Mouse (Mus musculus): ENCODE data around the gene Rhot1. TPM values are rescaled to one million over a fixed set of nuclear protein-coding genes. Genes with fewer than 3 reads are reported as not detected.
"Not testable (repeated sequence)": the region's sequence is repeated elsewhere in the genome, so short reads cannot be mapped to it uniquely, and the experiment has no call there.

Gene Rhot1
- total RNA-seq, 2 experiments from 2014 or later, result 59.0 to 64.3 TPM

DNA sequence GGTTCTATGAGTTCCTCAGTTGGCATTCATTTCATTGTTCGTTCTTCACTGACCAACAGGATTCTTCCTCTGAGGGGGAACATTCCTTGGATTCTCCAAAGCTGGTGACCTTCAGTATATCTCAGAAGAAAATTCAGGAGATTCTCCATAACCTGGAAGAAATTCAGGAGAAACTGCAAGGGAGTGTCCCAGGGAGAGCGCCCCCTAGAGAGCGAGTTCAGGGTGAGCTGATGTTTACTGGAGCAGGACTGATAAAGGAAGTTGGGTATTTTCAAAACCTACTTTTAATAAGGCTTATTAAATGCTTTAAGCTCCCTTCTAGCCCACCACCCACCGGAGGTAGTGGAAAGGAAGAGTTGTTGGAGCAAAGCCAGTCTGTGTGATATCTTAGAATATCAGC is 15.0 kb upstream of the Rhot1 start:
- no peak for DNase-seq

DNA sequence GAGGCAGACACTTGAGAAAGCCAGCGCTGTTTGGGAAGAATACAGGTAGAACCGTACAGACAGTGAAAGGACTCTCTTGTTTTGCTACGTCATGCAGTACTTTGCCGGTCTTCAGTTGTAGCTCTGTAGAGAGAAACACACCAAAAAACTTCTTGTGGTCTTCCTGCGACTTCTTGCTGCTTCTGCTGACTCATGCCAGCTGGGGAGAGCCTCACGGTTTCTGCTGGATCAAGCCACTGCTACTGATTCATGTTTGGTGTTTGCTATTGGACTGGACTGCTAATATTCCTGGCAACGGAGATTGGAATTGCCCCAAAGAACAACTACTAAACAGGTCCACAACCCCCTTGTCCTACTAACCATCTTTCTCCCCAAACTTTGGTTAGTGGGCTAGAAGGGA is 12.5 kb upstream of the Rhot1 start:
- no peak for DNase-seq

DNA sequence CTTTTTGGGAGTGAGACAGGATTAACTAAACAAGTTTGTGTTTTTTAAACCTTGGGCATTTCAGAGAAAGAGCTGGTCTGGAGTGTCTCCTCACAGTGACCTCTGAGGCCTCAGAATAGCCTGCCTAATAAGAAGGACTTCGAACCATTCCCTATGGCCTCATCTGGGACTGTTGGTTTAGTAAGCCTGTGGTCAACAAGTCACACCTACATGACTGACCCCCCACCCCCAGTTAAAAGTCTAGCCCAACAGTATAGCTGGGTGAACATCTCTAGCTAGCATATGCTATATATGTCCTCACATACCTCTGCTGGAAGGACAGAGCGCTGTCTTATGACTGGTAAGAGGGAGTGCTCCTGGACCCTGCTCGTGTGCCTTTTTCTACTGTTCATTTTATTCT is 9.5 kb upstream of the Rhot1 start:
- DNase-seq, result no peak

GRCm38 (mm10) chr11:80199773-80200172 is 9.0 kb upstream of the Rhot1 start:
- DNase-seq, result no peak

GRCm38 (mm10) chr11:80200326-80200725 is 8.5 kb upstream of the Rhot1 start:
- no peak for DNase-seq

GRCm38 (mm10) chr11:80202296-80202695 is 6.5 kb upstream of the Rhot1 start:
- DNase-seq, result no peak

GRCm38 (mm10) chr11:80204037-80204436 is 4.8 kb upstream of the Rhot1 start:
- no peak for DNase-seq

DNA sequence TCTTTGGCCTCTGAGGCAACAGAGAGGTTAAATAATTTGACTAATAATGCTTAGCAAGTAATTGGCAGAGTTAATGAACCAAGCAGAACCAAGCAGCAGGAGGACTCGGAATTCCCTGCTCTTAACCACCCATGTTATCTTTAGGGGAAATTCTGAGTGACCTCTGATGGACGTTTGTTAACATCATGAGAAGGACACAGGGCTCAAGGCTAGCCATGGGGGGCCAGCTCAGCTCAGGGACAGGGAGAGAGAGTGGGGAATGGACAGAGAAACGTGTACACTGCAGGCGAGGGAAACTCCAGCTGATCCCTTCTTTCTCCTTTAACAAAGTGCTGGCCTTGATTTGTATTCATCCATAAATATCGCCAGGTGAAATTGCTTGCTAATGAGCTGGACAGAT is 3.9 kb upstream of the Rhot1 start:
- DNase-seq, result no peak

- DNase-seq, result peak in 1 of 2 experiments; percentile 13
These were observed 357 bp upstream of the Rhot1 start for GRCm38 (mm10) chr11:80208465-80208859.

- no peak for DNase-seq
These were observed 1.5 kb downstream of the Rhot1 start for GRCm38 (mm10) chr11:80210321-80210720.

DNA sequence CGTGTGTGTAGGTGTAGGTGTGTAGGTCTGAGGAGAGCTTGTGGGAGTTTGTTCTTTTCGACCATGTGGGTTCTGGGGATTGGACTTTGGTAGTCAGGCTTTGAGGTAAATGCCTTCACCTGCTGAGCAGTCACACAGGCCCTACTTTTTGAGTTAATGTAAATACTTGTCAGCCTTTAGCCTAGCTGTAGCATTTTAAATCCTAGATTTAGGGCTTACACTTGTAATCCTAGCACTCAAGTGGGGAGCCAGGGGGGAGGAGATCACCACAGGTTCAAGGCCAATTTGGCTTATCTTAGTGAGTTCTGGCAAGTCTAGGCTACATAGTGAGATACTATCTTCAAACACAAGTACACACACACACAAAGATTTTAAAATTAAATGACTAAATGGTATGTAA is 3.5 kb downstream of the Rhot1 start:
- no peak for DNase-seq

DNA sequence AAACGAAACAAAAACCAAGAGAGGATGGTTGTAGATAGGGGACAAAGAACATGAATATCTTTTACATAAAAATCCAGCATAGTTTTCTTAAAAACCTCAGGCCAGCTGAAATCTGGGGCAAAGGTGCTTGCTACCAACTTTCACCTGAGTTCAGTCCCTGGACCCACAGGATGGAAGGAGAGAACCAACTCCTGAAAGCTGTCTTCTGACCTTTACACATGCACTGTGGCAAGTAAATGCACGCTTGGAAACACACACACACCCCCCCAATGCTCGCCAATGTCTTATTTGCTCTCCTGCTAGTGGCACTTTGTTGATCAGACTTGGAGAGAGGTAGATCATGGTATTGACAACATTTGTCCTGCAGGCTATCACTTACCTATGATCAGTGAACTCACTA is 6.5 kb downstream of the Rhot1 start:
- no peak for DNase-seq

GRCm38 (mm10) chr11:80218657-80219293 is 10.0 kb downstream of the Rhot1 start:
- peak; percentile 26 to 27 for DNase-seq

GRCm38 (mm10) chr11:80230066-80230465 is 21.2 kb downstream of the Rhot1 start:
- not testable (repeated sequence) for DNase-seq

GRCm38 (mm10) chr11:80237278-80237677 is 28.5 kb downstream of the Rhot1 start:
- DNase-seq, result no peak

DNA sequence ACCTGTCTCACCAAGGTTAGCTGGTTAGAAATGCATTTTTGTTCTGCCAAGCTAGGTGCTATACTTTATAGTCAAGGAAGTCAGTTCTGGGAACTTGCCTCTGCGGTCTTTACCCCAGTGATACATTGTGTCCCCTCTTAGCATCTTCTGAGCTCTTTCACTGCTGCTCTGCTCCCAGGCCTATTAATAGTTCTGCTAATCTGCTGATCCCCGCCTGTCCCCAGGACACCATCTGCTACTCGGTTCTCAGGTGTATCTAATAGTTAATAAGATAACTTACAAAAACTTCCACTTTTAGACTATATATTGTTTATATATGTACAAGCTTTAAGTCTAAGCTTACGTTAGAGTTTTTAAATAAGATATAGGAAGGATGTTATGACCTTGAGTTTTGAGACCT is 29.5 kb downstream of the Rhot1 start:
- DNase-seq, result no peak

DNA sequence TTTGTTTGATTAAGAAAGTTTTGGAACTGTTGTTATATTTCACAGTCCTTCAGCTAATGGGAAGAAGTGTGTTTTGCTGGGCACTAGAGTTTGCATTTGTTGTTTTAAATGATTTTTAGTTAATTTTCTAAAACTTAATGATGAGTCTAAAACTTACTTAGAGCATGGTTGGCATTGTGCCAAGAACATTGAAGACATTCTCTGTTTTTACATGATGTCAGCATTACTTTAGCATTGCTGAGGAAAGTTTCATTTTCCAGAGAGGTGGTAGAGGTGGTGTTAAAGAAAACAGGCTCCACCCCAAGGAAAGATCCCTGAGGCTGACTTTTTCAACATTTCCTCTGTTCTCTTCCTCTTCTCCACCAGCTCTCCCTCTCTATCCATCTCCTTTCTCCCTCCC is 38.2 kb downstream of the Rhot1 start:
- DNase-seq, result no peak

GRCm38 (mm10) chr11:80248531-80248930 is 39.7 kb downstream of the Rhot1 start:
- no peak for DNase-seq

- DNase-seq, result no peak
These were observed 55.3 kb downstream of the Rhot1 start for GRCm38 (mm10) chr11:80264137-80264536.

DNA sequence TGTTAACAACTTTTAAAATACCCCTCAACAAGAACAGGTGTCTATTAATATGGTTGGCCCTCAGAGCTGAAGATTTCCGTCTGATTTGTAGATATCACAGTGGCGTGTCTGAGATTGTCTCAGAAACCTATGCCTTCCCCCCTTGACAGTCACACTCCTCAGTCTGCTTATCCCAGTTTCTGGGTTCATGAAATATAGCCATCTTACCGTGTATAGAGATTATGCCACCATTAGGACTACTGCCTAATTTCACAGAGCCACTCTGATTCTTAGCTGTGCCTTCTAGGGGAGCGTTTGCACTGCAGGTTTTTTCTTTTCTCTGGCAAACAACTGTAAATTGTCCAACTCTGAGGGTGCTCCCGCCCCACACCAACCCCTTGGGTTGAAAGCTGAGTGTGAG is 62.3 kb downstream of the Rhot1 start:
- no peak for DNase-seq

GRCm38 (mm10) chr11:80275011-80275410 is 66.2 kb downstream of the Rhot1 start:
- no peak for DNase-seq

GRCm38 (mm10) chr11:80278054-80278453 is 69.2 kb downstream of the Rhot1 start:
- no peak for DNase-seq

DNA sequence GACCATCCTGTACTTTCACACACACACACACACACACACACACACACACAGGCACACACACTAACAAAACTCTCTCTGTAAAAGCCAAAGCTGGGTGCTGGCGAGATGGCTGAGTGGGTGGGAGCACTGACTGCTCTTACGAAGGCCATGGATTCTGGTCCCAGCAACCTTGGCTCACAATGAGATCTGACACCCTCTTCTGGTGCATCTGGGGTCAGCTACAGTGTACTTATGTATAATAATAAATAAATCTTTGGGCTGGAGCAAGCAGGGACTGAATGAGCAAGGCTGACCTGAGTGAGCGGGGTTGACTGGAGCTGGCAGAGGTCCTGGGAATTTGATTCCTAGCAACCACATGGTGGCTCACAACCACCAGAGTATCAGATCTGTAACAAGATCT is 75.0 kb downstream of the Rhot1 start:
- peak in 1 of 2 experiments; percentile 31 for DNase-seq

- peak; percentile 55 to 66 for DNase-seq
These were observed 75.8 kb downstream of the Rhot1 start for GRCm38 (mm10) chr11:80284641-80285040.

GRCm38 (mm10) chr11:80287150-80287549 is 78.3 kb downstream of the Rhot1 start:
- DNase-seq, result peak; percentile 55 to 84

Data from heart, adult 18-20 months (tissue).